Mouse (Mus musculus) layer of hippocampus, postnatal 10 days (tissue): ENCODE data around the gene Casc1. TPM values are rescaled to one million over a fixed set of nuclear protein-coding genes. Genes with fewer than 3 reads are reported as not detected.

Experiments
- DNase-seq, 2 experiments: peaks; one replicate each; pipeline ENCODE4 v3.0.0; 2021; ENCODE audit warnings: low spot score in 2 of 2
- total RNA-seq, 2 experiments: library from RNA; stranded (reverse); gene quantifications; 2 replicates each; pipeline ENCODE4 v1.2.3; 2021

Casc1 gene
- total RNA-seq, 2 experiments from 2014 or later, result 1.4 to 2.2 TPM

- DNase-seq, result no peak
These were observed 6.4 kb downstream of the Casc1 start for GRCm38 (mm10) chr6:145204440-145204839.

GRCm38 (mm10) chr6:145202432-145203125 is 8.2 kb downstream of the Casc1 start:
- no peak for DNase-seq

GRCm38 (mm10) chr6:145197949-145198686 is 12.7 kb downstream of the Casc1 start:
- no peak for DNase-seq

GRCm38 (mm10) chr6:145193446-145193845 is 17.4 kb downstream of the Casc1 start:
- DNase-seq, result no peak

GRCm38 (mm10) chr6:145193038-145193437 is 17.8 kb downstream of the Casc1 start:
- no peak for DNase-seq

- DNase-seq, result peak; percentile 41 to 66
These were observed 23.4 kb downstream of the Casc1 start for GRCm38 (mm10) chr6:145187093-145188088.

GRCm38 (mm10) chr6:145186096-145186495 is 24.7 kb downstream of the Casc1 start:
- no peak for DNase-seq

GRCm38 (mm10) chr6:145182044-145182443 is 28.8 kb downstream of the Casc1 start:
- no peak for DNase-seq

- DNase-seq, result peak; percentile 60 to 62
These were observed 31.1 kb downstream of the Casc1 start for GRCm38 (mm10) chr6:145179665-145180064.

- no peak for DNase-seq
These were observed 34.3 kb downstream of the Casc1 start for GRCm38 (mm10) chr6:145176474-145176873.

- no peak for DNase-seq
These were observed 35.2 kb downstream of the Casc1 start for GRCm38 (mm10) chr6:145175571-145175981.

GRCm38 (mm10) chr6:145173781-145174191 is 37.0 kb downstream of the Casc1 start:
- DNase-seq, result peak; percentile 57 to 58

GRCm38 (mm10) chr6:145171892-145172606 is 38.8 kb downstream of the Casc1 start:
- no peak for DNase-seq

GRCm38 (mm10) chr6:145160581-145160980 is 50.2 kb downstream of the Casc1 start:
- DNase-seq, result no peak

GRCm38 (mm10) chr6:145158619-145159018 is 52.2 kb downstream of the Casc1 start:
- no peak for DNase-seq

GRCm38 (mm10) chr6:145149054-145149453 is 61.8 kb downstream of the Casc1 start:
- no peak for DNase-seq

- no peak for DNase-seq
These were observed 63.1 kb downstream of the Casc1 start for GRCm38 (mm10) chr6:145147716-145148115.

GRCm38 (mm10) chr6:145145173-145145572 is 65.6 kb downstream of the Casc1 start:
- no peak for DNase-seq

- DNase-seq, result no peak
These were observed 69.0 kb downstream of the Casc1 start for GRCm38 (mm10) chr6:145141827-145142226.

- DNase-seq, result no peak
These were observed 70.1 kb downstream of the Casc1 start for GRCm38 (mm10) chr6:145140706-145141105.
